Mouse (Mus musculus) brain, embryonic 14.5 days (tissue): Measurements from ENCODE around the gene Trip4. TPM values are rescaled to one million over a fixed set of nuclear protein-coding genes. Genes with fewer than 3 reads are reported as not detected.
A peak's percentile ranks its signal among the peaks of the same experiment; 100 is the strongest.
"Not testable (repeated sequence)": the region's sequence is repeated elsewhere in the genome, so short reads cannot be mapped to it uniquely, and the experiment has no call there.

Experiments used
- DNase-seq: peaks from one replicate; pipeline ENCODE4 v3.0.0-alpha.2; 2011; ENCODE audit warnings: low read depth
- CTCF ChIP-seq: fragments of 200-500 bp; IDR thresholded peaks from 2 replicates; pipeline ENCODE4 v1.5.1; 2012; ENCODE audit warnings: inconsistent platforms, mild to moderate bottlenecking, moderate library complexity, borderline replicate concordance; ENCODE audit not compliant: insufficient read depth, insufficient read length; ENCODE audit errors: extremely low read depth
- POLR2A ChIP-seq: fragments of 200-500 bp; IDR thresholded peaks from 2 replicates; pipeline ENCODE4 v1.6.1; 2012; ENCODE audit warnings: mild to moderate bottlenecking, inconsistent platforms, borderline replicate concordance; ENCODE audit not compliant: poor library complexity, insufficient read depth, insufficient read length, severe bottlenecking; ENCODE audit errors: extremely low read depth
- polyA plus RNA-seq: library from polyadenylated mRNA; depleted of rRNA; stranded (reverse); fragments of >200 nt; gene quantifications from 2 replicates; pipeline ENCODE4 v1.2.3, GENCODE M21; 2012; rRNA removed

The Trip4 gene
- polyA plus RNA-seq, 1 experiment = 24.1 TPM

GRCm38 (mm10) chr9:65788556-65788955, 120.0 kb downstream of the Trip4 start:
- no peak for TF ChIP-seq POLR2A
- TF ChIP-seq CTCF = no peak
- DNase-seq = no peak

- TF ChIP-seq CTCF (no peak), POLR2A (no peak)
- DNase-seq = no peak
Measured at GRCm38 (mm10) chr9:65787829-65788344, 120.7 kb downstream of the Trip4 start.

GRCm38 (mm10) chr9:65786885-65787787, 121.5 kb downstream of the Trip4 start:
- TF ChIP-seq CTCF = no peak
- TF ChIP-seq POLR2A = no peak
- peak; percentile 86 for DNase-seq

GRCm38 (mm10) chr9:65785772-65786368, 122.7 kb downstream of the Trip4 start:
- no peak for DNase-seq
- TF ChIP-seq CTCF = no peak
- no peak for TF ChIP-seq POLR2A

GRCm38 (mm10) chr9:65779619-65780018, 129.0 kb downstream of the Trip4 start:
- not testable (repeated sequence) for DNase-seq

Other genes with a start within 250 kb of the Trip4 start
- 216 and 247 TPM in 2 replicates for gene Oaz2, start 240.8 kb downstream of the Trip4 start, polyA plus RNA-seq
- gene Zfp609, start 81.2 kb downstream of the Trip4 start, polyA plus RNA-seq = 17.9 and 35.4 TPM in 2 replicates
- gene Pclaf, start 18.6 kb downstream of the Trip4 start, polyA plus RNA-seq = 27.5 and 37.6 TPM in 2 replicates
- 17.3 and 26.9 TPM in 2 replicates for gene Csnk1g1, start 130 bp upstream of the Trip4 start, polyA plus RNA-seq
- 342 and 348 TPM in 2 replicates for gene Ppib, start 151.4 kb upstream of the Trip4 start, polyA plus RNA-seq
- gene Snx22, start 160.9 kb upstream of the Trip4 start, polyA plus RNA-seq = 6.2 and 6.8 TPM in 2 replicates
- gene Snx1, start 217.8 kb upstream of the Trip4 start, polyA plus RNA-seq = 75.6 and 101 TPM in 2 replicates
- 35.8 and 36.3 TPM in 2 replicates for gene Ciao2a, start 217.8 kb upstream of the Trip4 start, polyA plus RNA-seq
- gene Dapk2, start 249.4 kb upstream of the Trip4 start, polyA plus RNA-seq = 1.0 and 1.1 TPM in 2 replicates